Mouse (Mus musculus): ENCODE data around the gene Fam124a. TPM values are rescaled to one million over a fixed set of nuclear protein-coding genes. Genes with fewer than 3 reads are reported as not detected.
"Not testable (repeated sequence)": the region's sequence is repeated elsewhere in the genome, so short reads cannot be mapped to it uniquely, and the experiment has no call there.

Gene Fam124a
- total RNA-seq, 2 experiments from 2014 or later, result 3.2 to 3.3 TPM

- no peak for DNase-seq
Measured at GRCm38 (mm10) chr14:62575862-62576261, 20.3 kb downstream of the Fam124a start.

GRCm38 (mm10) chr14:62580945-62581344 is 25.4 kb downstream of the Fam124a start:
- no peak for DNase-seq

DNA sequence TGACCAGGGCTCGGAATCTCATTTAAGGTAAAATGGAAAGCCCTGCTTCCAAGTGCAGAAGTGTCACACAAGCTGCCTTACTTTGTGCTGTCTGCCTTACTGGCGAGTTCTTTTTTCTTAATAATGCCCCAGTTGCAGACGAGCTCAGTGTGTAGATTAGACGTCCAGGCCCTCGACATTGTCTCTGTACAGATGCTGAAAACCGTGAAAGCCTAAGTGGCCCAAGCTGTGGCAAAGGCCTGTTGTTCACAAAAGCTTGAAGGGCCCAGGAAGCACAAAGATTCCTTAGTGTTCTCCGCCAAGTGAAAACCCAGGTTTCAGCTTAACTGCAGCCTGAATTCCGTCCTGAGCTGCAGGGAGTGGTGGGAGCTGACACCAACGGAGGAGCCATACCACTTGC is 26.2 kb downstream of the Fam124a start:
- no peak for DNase-seq

DNA sequence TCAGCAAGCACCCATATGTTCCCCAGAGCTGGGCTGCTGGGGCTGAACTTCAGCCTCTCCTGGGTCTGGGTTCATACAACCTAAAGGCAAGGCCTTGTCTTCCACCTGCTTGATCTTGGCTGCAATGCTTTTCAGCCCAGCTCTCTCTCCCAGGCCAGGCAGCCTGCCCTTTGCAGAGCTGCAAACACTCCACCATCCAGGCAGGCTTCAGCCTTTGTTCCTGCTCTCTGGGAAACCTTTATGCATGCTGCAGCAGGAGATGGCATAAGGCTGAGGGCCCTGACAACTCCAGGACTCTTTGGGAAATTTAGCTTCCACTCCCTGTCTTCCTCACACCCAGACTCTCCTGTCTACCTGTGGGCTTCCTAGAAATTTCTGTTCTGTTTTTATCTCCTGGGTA is 29.1 kb downstream of the Fam124a start:
- no peak for DNase-seq

DNA sequence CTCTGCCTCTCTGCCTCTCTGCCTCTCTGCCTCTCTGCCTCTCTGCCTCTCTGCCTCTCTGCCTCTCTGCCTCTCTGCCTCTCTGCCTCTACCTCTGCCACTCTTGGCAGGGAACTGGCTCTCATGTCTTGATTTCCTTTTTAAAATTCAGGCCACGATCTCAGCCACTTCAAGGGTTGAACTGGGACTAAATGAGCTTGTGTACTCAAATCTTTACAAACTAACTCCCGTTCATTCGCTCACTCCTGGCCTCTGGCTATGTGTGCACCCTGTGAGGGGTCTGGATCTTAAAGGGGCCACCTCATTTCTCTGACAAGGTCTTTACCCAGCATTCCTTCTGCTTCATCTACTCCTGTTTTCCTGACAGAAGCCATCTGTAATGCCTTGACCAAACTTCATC is 29.8 kb downstream of the Fam124a start:
- DNase-seq, result no peak

- DNase-seq, result no peak
Measured at GRCm38 (mm10) chr14:62600109-62600522, 44.6 kb downstream of the Fam124a start.

DNA sequence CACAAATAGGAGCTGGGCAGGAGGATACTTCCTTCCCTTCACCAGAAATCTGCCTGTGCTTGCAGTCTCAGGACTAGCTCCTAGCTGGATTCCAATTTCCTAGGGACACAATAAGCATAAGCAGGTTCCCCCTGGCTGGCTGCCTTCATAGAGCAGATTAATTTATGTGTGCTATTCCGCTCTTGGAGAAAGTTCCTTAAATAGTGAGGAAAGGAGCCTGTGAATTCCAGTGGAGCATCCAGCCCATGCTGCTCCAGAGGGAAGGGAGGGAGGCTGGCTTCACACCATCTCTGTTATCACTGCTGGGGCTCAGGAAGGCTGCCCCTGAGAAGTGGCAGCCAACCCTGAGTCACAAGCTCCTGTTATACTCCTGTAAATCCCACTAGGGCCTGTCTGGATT is 46.7 kb downstream of the Fam124a start:
- no peak for DNase-seq

DNA sequence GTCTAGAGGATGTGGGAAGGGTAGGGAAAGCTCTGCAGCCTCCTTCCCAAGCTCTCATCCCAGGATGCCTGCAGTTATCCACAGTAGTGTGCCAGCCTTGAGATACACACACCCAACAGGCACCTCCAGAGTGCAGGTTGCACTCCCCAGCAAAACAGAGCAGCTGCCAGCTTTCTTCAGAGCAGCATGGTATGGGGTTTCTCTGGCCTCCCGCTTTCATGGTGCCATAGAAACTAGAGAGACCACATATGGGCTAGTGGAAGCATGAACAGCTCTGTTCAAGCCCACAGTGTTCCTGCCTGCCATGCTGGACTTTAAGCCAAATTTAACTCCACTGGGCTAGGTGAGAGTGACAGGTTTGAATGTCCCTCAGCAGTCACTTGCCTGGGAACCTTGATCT is 47.3 kb downstream of the Fam124a start:
- DNase-seq, result no peak

GRCm38 (mm10) chr14:62607791-62608196 is 52.3 kb downstream of the Fam124a start:
- DNase-seq, result no peak

GRCm38 (mm10) chr14:62609904-62610303 is 54.4 kb downstream of the Fam124a start:
- no peak for DNase-seq

GRCm38 (mm10) chr14:62622393-62622792 is 66.9 kb downstream of the Fam124a start:
- DNase-seq, result no peak

GRCm38 (mm10) chr14:62627951-62628350 is 72.4 kb downstream of the Fam124a start:
- no peak for DNase-seq

- no peak for DNase-seq
Measured at GRCm38 (mm10) chr14:62637436-62638344, 82.2 kb downstream of the Fam124a start.

- DNase-seq, result no peak
Measured at GRCm38 (mm10) chr14:62638345-62638702, 82.8 kb downstream of the Fam124a start.

DNA sequence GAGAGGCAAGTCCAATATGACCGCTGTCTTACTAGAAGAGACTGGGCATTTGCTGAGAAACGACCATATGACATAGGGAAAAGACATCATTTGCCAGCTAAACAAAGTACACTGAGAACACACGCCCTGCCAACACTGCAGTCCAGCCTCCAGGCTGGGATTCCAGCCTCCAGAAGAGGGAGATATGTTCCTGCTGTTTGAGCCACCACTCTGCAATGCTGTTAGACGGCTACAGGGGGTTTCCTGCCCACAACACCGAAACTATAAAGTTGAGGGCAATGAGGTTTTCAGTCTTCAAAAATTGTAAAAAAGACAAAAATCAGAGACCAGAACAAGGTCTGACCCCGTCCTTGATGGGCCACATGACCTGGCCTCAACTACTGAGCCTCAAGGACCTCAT is 83.6 kb downstream of the Fam124a start:
- no peak for DNase-seq

DNA sequence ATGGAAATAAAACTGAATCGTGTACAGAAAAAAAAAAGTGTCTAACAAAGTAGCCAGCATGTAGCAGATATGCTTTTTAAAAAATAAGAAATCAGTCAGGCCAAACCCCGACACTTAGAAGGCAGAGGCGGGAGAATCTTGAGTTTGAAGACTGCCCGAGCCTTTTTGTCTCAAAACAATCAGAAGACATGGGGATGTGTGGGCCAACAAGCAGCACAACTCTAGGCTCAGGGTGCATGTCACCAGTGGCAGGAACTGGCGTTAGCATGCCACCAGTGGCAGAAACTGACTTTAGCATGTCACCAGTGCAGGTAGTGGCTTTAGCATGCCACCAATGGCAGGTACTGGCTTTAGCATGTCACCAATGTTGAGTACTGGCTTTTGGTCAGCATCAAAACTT is 84.0 kb downstream of the Fam124a start:
- DNase-seq, result no peak

- no peak for DNase-seq
Measured at GRCm38 (mm10) chr14:62640396-62640795, 84.9 kb downstream of the Fam124a start.

GRCm38 (mm10) chr14:62642368-62642767 is 86.8 kb downstream of the Fam124a start:
- DNase-seq, result not testable (repeated sequence)

- DNase-seq, result no peak
Measured at GRCm38 (mm10) chr14:62648405-62648804, 92.9 kb downstream of the Fam124a start.

GRCm38 (mm10) chr14:62650376-62650775 is 94.8 kb downstream of the Fam124a start:
- no peak for DNase-seq

GRCm38 (mm10) chr14:62651771-62652170 is 96.2 kb downstream of the Fam124a start:
- DNase-seq, result no peak

DNA sequence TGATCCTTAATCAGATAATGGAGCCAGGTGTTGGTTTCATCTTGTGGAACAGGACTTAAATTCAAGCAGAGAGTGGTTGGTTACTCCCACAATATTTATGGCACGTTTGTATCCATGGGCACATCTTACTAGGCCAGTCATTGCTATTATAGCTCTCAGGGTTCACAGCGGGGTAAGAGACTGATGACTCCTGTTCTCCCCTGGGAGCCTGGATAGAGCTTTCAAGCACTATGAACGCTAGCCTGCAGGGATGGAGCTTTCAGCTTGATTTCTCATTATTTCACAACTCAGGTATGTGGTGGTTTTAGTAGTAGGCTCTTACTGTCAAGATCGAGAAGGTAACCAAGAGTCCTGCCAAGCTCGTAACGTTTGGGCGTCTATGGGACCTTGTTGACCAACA is 100.5 kb downstream of the Fam124a start:
- no peak for DNase-seq

GRCm38 (mm10) chr14:62657469-62657868 is 101.9 kb downstream of the Fam124a start:
- no peak for DNase-seq

Measured in gastrocnemius, postnatal 10 days (tissue).